Mouse (Mus musculus): ENCODE measurements around the gene Soat2.

Soat2 gene

DNA sequence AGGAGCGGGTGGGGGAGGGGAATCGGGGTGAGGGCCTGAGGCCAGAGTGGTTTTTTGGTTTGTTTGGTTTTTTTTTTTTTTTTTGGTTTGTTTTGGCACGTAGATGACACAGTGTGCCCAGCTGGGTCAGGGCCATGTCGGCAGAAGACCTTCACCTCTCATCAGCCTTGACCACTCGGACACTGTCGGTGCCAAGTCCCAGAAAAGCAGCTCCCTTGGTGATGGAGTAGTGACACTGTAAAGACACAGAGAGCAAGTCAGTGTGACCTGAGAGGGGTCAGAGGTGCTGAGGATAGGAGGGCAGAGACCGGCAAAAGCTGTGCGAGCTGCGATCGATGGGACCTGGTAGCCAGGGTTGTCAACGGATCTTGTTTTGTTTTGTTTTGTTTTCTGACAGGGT lies 35.9 kb downstream of the Soat2 start:
- DNase-seq (ENCODE audit: extremely low spot score, low read depth, low spot score) = no peak

DNA sequence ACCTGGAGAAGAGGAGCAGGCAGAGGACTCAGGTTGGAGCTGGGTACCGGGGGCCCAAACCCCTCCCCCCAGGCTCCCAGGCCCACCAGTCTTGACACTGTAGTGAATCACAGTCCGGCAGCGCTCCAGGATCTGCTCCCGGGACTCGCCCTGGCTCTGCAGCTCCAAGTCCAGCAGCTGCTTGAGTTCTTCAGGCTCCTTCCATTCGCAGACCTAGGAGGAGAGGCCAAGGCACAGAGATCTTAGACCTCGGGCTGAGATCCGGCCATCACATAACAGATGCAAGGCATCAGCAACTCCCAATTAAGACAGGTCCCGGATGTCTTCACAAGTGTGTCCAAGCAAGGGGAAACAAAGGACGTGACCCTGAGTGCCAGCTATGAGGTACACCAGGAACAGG lies 37.8 kb downstream of the Soat2 start:
- no peak for DNase-seq (ENCODE audit: extremely low spot score, low read depth, low spot score)

DNA sequence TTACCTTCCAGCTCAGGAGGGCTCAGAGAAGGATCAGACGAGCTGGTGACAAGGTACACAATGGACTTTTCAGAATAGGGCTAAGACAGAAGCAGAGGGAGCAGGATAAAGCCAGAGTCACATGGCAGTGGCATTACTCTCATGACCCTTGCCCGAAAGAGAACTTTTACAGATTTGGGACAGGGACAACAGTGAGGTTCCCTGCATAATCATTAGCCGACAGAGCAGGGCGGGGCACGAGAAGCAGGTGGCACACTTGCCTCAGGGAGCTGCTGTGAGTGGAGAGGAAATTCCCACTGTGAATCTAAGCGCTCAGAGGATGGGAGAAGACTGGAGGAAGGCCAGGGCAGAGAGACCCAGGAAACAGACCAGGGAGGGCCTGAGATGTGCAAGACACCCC lies 38.6 kb downstream of the Soat2 start:
- no peak for DNase-seq (ENCODE audit: extremely low spot score, low read depth, low spot score)

DNA sequence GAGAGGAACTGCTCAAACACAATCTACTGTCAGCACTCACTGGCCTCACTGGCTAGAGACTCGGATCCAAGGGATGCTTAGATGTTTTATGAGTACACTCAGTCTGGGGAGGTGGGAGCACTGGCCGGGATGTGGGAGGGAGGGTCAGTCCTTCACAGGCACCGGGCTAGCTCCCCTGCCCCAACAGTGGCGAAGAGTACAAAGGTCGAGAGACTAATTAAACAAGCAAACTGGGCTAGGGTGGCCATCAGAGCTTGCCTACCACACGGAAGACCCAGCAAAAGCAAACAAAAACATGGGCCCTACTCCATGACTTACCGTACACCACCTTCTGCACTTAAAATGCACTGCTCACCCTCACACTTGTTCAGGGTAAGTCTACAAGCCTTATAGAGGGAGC lies 41.4 kb downstream of the Soat2 start:
- no peak for DNase-seq (ENCODE audit: extremely low spot score, low read depth, low spot score)

DNA sequence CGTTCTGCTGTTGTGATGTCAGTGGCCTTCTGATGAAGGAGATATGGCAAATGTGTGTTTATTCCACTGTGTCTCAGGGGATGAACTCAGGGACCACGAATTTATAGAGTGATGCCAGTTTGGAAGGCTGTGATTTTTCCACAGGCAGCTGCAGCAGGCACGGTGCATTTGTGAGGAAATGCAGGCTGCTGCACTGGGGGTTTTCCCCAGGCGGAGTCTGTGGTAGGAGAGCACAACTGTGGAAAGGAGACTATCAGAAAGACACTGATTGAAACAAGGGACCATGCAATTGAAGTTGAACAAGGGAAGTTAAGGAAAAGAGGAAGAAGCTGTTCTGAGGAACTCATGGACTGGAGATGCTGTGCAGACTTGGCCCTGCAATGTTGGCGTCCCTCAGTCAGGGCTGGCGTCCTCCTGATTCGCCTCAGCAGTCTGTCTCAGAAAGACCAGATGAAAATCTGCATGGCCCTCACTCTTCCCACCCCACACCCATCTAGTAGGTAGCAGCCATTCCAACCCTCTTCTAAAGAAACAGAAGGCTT lies 42.0 kb downstream of the Soat2 start:
- no peak for DNase-seq (ENCODE audit: extremely low spot score, low read depth, low spot score)

DNA sequence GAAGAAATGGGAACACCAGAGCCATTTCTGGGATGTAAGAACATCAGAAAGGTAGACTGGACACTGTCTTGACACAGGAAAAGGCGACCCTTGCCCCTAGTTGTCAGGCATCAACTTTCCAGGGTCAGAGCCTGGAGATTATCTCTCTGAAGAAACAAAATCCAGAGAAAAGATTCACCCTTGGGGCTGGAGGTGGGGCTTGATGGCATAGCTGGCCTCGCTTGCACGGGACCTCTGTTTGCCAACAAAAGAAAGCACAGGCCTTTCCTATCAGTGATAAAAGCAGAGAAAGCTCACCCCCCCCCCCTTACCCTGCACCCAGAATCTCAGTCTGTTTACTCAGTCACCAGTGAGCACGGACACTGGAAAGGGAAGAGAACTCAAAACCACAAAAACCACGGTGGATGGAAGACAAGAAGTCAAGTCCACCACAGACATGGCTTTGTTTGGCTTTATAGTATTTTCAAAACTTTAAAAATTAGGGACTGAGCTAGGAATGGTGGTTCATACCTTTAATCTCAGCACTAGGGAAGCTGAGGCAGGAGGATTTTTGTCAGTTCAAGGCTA lies 42.6 kb downstream of the Soat2 start:
- DNase-seq (ENCODE audit: extremely low spot score, low read depth, low spot score) = no peak

DNA sequence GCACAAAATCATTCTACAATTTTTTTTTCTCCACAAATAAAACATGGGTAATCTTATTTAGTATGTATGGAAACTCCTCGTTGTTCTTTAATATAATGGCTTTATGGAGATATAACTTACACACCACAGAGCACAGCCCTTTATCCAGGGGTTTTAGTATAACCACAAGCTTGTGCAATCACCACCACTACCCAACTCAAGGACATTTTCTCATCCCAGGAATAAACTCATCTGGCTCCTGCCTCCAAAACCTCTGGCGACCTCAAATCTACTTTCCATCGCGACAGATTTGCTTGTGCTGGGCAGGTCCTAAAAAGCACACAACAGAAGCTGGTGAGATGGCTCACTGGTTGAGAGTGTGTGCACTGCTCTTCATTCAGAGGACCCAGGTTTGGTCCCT lies 43.3 kb downstream of the Soat2 start:
- DNase-seq (ENCODE audit: extremely low spot score, low read depth, low spot score) = no peak

DNA sequence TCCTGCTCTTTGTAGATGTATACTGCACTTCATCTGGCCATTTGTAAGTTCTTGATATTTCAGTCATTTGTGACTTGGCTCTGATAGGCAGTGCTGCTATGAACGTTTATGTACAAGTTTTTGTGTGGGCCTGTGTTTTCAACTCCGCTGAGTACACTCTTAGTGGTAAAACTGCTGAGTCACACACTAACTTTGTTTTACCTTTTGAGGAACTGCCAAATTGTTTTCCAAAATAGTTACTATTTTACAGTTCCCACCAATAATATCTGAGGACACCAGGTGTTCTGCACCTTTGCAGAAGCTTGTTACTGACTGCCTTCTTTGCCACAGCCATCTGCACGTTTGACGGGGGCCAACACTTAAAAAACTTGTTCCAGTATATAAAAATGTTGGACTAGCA lies 44.1 kb downstream of the Soat2 start:
- no peak for DNase-seq (ENCODE audit: extremely low spot score, low read depth, low spot score)

DNA sequence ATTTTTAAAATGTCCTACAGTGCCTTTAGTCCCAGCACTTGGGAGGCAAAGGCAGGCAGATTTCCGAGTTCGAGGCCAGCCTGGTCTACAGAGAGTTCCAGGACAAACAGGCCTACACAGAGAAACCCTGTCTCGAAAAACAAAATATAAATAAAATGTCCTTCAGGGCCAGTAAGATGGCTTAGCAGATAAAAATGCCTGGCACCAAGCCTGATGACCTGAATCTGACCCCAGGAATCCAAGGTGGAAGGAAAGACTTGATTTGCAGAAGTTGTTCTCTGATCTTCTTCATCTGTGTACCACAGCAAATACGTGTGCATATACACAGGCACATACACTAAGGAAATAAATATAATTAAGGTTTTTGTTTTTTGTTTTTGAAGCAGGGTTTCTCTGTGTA lies 45.0 kb downstream of the Soat2 start:
- no peak for DNase-seq (ENCODE audit: extremely low spot score, low read depth, low spot score)

DNA sequence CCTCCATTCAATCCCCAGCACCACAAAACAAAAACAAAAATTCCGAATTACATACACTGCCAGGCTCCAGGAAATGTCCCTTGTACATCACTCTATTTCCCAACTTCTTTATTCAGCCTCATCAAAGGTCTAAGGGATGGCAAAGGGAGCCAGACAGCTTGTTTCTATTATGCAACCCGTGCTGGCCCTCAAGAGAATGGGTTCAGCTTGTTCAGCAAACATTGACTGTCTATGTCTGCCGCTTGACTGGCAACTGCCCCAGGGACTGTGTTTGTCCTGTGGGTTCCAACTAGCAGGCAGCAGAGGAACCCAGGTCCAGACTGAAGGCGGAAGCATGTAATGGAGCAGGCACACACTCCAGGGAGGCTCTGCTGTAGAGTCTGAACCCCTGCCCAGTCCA lies 48.5 kb downstream of the Soat2 start:
- no peak for DNase-seq (ENCODE audit: extremely low spot score, low read depth, low spot score)

DNA sequence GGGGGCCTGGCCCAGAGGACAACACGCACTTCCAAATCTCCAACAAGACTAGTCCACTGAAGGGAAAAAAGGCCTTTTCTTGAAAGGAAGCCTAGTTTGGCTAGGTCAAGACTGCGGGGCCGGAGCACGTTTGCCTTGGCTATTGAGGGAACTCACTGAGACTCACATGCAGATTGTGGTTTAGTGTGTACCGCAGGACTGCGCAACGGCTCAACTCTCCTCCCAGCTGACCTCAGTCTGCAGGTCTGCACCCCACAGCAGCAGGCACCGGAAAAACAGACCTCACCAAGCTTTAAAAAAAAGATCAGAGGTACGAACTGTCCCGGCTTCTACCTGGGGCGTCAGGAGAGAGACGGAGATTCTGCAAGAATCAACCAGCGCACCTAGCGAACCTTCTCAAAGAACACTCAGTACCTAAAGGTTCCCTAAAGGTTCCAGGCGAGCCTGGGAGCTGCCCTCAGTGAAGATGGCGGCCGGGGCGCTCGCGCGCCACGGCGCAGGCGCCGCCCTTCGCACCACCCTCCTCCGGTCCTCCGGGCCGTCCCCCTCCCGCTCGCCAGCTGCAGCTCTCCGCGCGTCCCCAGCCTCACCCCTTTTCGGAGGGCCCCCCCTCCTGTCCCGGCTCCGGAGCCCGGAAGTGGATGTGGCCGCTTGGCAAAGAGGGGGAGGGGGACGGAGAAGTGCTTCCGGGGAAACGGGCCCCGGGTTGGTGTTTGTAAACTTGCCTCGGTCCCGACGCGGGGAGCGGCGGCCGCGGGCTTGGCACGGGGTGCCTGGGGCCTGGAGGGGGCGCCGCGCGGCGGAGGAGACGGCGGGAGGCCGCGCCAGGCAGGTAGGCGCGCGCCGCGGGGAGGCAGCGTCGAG lies 52.9 kb downstream of the Soat2 start, which contains the start of gene Zfp740:
TSS of gene Zfp740 (plus strand) at position 279 of the 864 bp plus-strand sequence.
- peak; percentile 82 for DNase-seq (ENCODE audit: extremely low spot score, low read depth, low spot score)

DNA sequence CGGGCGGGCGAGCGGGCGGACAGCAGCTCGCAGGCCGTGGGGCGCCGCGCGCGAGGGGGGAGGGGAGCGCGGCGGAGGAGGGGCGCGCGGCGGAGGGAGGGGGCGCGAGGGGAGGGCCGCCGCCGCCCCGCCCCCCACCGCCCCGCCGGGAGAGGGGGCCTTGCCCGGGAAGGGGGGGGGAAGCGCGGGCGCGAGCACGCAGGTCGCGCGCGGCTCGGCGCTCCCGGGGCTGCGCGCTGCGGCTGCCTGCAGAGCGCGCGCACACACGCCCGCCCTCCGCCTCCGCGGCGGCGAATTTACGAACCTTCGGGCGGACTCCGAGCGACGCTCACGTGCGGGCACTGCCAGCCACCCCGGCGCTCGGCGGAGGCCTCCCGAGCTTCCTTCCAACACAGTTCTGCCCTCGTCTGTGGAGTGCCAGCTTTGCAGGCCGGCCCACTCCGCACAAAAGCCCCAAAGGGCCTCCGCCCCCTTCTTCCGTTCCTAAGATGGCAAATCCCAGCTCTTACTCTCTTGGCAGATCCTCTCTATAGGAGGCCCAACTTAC lies 53.6 kb downstream of the Soat2 start:
- DNase-seq (ENCODE audit: extremely low spot score, low read depth, low spot score) = no peak

DNA sequence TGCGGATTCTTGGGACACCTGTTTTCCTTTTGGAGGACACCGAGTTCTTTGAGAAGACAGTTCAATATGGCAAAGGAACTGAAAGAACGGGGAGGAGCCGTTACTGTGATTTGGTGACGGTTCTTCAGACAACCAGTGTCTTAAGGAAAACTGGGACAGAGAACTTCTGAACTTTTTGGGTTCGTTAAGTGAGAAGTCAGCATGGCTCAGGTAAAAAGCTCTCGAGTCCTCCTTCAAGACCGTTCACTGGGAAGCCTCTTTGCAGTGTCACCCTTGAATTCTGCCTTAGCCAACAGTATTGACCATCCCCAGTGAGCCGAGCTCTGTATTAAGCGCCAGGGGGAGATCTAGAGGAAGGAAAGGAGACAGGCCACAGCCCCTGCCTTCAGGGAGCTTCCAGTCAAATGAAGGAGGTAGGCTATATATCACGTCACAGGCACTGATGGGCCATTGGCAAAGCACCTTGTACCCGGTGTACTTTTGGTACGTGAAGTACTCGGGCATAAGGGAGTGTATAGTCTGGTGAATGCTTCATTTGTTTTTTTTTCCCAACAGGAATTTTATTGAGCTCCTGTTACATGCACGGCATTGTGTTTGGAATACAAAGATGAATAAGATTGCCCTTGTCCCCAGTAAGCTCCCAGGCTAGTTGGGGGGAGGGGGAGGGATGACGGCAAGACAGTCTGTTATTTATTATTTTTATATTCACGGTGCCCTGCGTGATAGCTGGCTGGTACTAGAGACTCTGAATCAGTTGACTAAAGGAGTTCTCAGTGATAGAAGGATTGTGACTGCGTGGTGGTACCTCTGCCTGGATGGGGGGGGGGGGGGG lies 54.6 kb downstream of the Soat2 start, which contains the start of gene Csad:
TSS of gene Csad (minus strand) at position 51 of the 832 bp plus-strand sequence.
- DNase-seq (ENCODE audit: extremely low spot score, low read depth, low spot score) = no peak

DNA sequence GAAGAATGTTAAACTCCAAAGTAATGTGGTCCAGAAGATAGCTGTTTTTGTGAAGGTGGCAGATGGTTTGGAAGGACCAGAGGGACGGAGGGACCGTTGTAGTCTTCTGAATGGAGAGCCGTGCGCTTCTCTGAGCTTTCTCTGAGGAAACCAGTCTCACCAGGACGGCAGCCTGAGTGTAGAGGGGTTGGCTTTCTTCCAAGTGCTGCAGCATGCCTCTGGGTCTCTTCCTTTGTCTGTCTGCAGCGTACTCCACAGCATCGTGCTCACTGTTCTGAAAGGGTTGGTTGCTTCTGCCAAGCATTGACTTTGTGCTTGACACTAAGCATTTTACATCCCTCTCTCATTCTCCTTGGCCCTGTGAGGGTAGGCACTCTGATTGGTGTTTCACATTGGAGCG lies 55.5 kb downstream of the Soat2 start:
- DNase-seq (ENCODE audit: extremely low spot score, low read depth, low spot score) = no peak

DNA sequence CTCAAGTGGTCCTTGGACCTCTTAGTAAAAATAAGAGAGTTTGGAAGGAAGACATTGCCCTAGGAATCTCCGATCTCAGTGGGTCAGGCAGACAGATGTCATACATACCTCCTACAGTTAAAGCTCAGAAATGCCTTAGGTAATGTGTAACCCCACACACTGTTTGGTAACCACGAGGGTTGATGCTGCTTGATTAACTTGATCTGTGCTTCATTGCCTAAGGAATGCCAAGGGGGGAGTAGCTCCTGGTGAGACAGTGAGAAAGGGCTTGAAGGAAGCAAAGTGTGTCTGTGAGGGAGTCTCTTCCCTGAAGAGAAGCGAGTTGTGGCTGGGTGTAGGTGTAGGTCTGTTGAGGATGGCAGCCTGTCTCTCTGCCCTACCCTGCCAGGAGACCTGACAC lies 57.0 kb downstream of the Soat2 start:
- DNase-seq (ENCODE audit: extremely low spot score, low read depth, low spot score) = no peak

DNA sequence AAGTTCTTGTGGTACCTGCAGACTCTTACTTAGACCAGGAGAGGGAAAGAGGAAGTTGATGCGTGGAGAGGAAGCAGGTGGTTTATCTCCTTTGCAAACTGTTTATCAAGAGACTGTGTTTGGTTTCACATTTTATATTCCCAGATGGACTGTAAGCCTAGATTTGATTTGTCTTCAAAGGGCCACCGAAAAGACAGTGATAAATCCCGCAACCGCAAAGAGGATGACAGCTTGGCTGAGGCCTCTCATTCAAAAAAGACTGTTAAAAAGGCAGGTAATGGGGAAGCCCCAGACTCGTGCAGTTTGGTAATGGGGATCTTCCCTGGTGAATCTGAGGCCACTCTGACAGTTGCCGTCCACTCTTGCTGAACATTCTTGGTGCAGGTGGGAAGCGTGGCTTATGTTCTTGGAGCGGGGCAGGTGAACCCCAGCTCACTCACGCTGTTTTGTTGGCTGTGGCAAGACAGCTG lies 57.8 kb downstream of the Soat2 start:
- no peak for DNase-seq (ENCODE audit: extremely low spot score, low read depth, low spot score)

DNA sequence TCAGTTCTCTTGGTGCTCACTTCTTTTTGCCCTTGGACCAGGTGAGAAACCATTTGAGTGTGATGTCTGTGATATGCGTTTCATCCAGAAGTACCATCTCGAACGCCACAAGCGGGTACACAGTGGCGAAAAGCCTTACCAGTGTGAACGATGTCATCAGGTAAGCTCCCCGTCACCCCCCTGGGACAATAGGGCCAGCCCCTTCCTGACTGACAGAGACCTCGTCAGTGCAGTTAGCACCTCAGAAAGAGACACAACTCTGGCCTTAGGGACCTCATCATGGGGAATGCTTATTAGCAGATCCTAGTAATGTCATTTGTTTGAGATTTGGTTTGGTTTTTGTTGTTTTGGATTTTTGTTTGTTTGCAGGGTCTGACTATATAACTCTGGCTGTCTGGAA lies 58.8 kb downstream of the Soat2 start:
- DNase-seq (ENCODE audit: extremely low spot score, low read depth, low spot score) = no peak

DNA sequence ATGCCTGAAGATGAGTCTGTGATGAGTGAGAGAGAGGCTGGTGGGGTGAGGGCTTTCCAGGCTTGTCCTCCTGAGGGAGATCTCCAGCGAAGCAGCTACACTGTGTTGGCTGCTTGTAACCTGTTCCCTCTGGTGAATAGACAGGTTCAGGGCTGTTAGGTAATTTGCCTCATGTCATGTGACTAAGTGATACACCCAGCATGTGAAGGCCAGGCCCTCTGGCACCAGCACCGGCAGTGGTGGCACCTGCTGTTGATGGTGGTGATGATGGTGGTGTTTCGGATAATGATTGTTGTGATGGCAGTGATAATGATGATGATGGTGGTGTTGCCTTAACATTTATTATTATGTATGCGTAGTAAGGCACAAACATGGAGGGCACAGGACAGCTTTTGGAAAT lies 60.5 kb downstream of the Soat2 start:
- DNase-seq (ENCODE audit: extremely low spot score, low read depth, low spot score) = no peak

DNA sequence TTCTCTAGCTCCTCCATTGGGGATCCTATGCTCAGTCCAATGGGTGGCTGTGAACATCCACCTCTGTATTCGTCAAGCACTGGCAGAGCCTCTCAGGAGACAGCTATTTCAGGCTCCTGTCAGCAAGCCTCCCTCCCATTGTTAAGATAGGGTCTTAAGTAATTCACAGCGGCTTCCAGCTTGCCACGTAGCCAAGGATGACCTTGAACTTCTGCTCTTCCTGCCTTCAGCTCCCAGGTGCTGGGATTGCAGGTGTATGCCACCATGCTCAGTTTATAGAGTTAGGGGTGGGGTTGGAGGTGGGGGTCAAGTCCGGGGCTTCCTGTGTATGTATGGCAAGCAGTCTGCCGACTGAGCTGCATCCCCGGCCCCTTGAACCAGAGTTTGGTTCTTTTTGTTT lies 61.6 kb downstream of the Soat2 start:
- DNase-seq (ENCODE audit: extremely low spot score, low read depth, low spot score) = no peak
